Mouse (Mus musculus) intestine, postnatal 0 days (tissue): ENCODE measurements around the gene Dync1i1. TPM values are rescaled to one million over a fixed set of nuclear protein-coding genes. Genes with fewer than 3 reads are reported as not detected.
A peak's percentile ranks its signal among the peaks of the same experiment; 100 is the strongest.
"Not testable (repeated sequence)": the region's sequence is repeated elsewhere in the genome, so short reads cannot be mapped to it uniquely, and the experiment has no call there.

Source experiments
- ATAC-seq: fragments of 200-750 bp; cut with Nextera tagmentation; 2 replicates; pipeline ENCODE4 v1.8.0; 2017; ENCODE audit warnings: mild to moderate bottlenecking, moderate TSS enrichment, moderate library complexity
- H3K27ac ChIP-seq: fragments of 300-500 bp; sonication (generic); 2 replicates; pipeline ENCODE4 v1.5.1; 2014; ENCODE audit warnings: mild to moderate bottlenecking, low read depth, low read length, moderate library complexity
- H3K27me3 ChIP-seq: fragments of 300-500 bp; sonication (generic); replicated peaks from 2 replicates; pipeline ENCODE4 v1.6.1; 2014; ENCODE audit warnings: low read length, mixed read lengths; ENCODE audit not compliant: control insufficient read depth, insufficient read depth
- H3K36me3 ChIP-seq: fragments of 300-500 bp; sonication (generic); 2 replicates; pipeline ENCODE4 v1.6.1; 2014; ENCODE audit warnings: mild to moderate bottlenecking, moderate library complexity; ENCODE audit not compliant: control insufficient read depth, insufficient read depth
- H3K4me1 ChIP-seq: fragments of 300-500 bp; sonication (generic); replicated peaks from 2 replicates; pipeline ENCODE4 v1.6.1; 2014; ENCODE audit warnings: antibody characterized with exemption, low read length, mixed read lengths; ENCODE audit not compliant: control insufficient read depth, insufficient read depth
- H3K4me2 ChIP-seq: fragments of 300-500 bp; sonication (generic); replicated peaks from 2 replicates; pipeline ENCODE4 v1.6.1; 2014; ENCODE audit warnings: low read depth, mild to moderate bottlenecking, moderate library complexity
- H3K4me3 ChIP-seq: fragments of 300-500 bp; sonication (generic); 2 replicates; pipeline ENCODE4 v1.5.1; 2014; ENCODE audit warnings: low read depth, low read length
- H3K9ac ChIP-seq: fragments of 300-500 bp; sonication (generic); 2 replicates; pipeline ENCODE4 v1.6.1; 2014; ENCODE audit warnings: mild to moderate bottlenecking, low read depth, low read length
- H3K9me3 ChIP-seq: fragments of 300-500 bp; sonication (generic); 2 replicates; pipeline ENCODE4 v1.6.1; 2016; ENCODE audit warnings: mixed run types; ENCODE audit not compliant: control insufficient read depth
- CTCF ChIP-seq: sonication (generic); IDR thresholded peaks from 2 replicates; pipeline ENCODE4 v1.5.1; 2016; ENCODE audit warnings: low read depth, mild to moderate bottlenecking, control low read depth, antibody characterized with exemption, moderate library complexity
- WGBS: fragments of 180-500 bp; shearing (Covaris S2); extraction: QIAGEN DNeasy Blood & Tissue Kit; methylation state at CpG from one replicate; pipeline ENCODE4 v1.1.7; 2014; 5-methylcytosine and 5-hydroxymethylcytosine counted together
- polyA plus RNA-seq: library from polyadenylated mRNA; unstranded; fragments of >200 nt; fragmentation: Nextera tagmentation; extraction: Ambion mirVana; gene quantifications from 2 replicates; pipeline ENCODE4 v1.2.1, GENCODE M21; 2015

Dync1i1 gene
- polyA plus RNA-seq: 0.46 and 0.53 TPM in 2 replicates

- H3K9me3 ChIP-seq: no peaks in the 10 kb centered on the region
- H3K36me3 ChIP-seq: no peaks in the 10 kb centered on the region
- WGBS: 2% methylated on average over 32 of the region's 40 CpGs
- H3K27ac ChIP-seq: no peak within 1 kb of the TSS
- TF ChIP-seq CTCF: no peak
- 0 out of 2 replicates have a peak, but pooled peaks cover 7% of the 10 kb centered on the region for H3K4me1 ChIP-seq
- H3K4me3 ChIP-seq: peak within 1 kb of the TSS; percentile 40
- peaks cover 11% of the 10 kb centered on the region; the same call in 1 of the 2 replicates for H3K27me3 ChIP-seq
- peak within 1 kb of the TSS; percentile 77 for H3K4me2 ChIP-seq
- no peak within 1 kb of the TSS for H3K9ac ChIP-seq
- peak; percentile 68 for ATAC-seq
These were observed at the start of gene Dync1i1 for GRCm38 (mm10) chr6:5725611-5726236. TSS of gene Dync1i1 (plus strand) at chr6:5725639.

- WGBS: 86% methylated on average over 3 of the region's 3 CpGs
- no peaks in the 10 kb centered on the region for H3K9me3 ChIP-seq
- no peaks in the 10 kb centered on the region for H3K36me3 ChIP-seq
- H3K27ac ChIP-seq: no peak overlapping the region
- no peaks in the 10 kb centered on the region for H3K27me3 ChIP-seq
- H3K4me2 ChIP-seq: no peak overlapping the region
- no peaks in the 10 kb centered on the region for H3K4me1 ChIP-seq
- no peak overlapping the region for H3K9ac ChIP-seq
- H3K4me3 ChIP-seq: no peak overlapping the region
- ATAC-seq: no peak
- TF ChIP-seq CTCF: no peak
These were observed 45.7 kb upstream of the Dync1i1 start for GRCm38 (mm10) chr6:5679738-5680137.

DNA sequence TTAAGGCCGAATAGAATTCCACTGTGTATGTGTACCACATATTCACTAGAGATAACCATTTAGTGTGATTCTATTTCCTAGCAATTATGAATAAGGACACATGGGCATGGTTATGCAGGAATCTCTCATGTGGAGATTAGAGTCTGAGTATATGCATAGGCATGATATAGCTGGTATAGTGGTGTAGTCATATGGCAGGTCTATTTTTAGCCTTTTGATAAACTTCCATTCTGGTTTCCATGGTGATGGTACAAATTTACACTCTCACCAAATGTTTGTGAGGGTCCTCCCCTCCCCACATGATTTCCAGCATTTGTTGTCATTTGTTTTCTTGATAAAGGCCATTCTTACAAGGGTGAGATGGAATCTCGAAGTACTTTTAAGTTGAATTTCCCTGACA, 23.6 kb upstream of the Dync1i1 start:
- Histone ChIP-seq H3K27me3 (no peaks in the 10 kb centered on the region), H3K9ac (no peak overlapping the region), H3K9me3 (no peaks in the 10 kb centered on the region), H3K4me3 (no peak overlapping the region), H3K4me2 (no peak overlapping the region), H3K4me1 (no peaks in the 10 kb centered on the region), H3K27ac (no peak overlapping the region), H3K36me3 (no peaks in the 10 kb centered on the region)
- no peak for TF ChIP-seq CTCF
- no peak for ATAC-seq
- WGBS: 86% methylated on average over 2 of the region's 2 CpGs

DNA sequence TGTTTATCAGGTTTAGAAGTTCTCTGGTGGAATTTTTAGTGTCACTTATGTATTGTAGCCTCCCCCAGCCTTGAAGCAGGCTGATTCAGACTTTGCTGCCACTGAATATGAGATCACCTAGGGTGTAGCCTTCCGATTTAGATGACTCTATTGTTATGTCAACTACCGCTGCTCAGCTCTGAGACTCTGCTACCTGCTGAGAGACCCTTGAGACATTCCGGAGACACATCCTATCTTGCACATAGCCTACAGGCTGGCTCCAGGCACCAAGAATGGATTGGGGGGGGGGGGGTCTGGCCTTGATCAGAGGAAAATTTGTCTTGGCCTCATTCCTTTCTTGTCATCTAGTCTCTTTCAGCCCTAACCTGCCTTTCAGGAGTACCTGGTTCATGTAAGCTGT, 17.5 kb upstream of the Dync1i1 start:
- H3K9me3 ChIP-seq, H3K36me3 ChIP-seq, ATAC-seq, H3K4me3 ChIP-seq, H3K4me1 ChIP-seq, H3K4me2 ChIP-seq, H3K9ac ChIP-seq, H3K27ac ChIP-seq, H3K27me3 ChIP-seq: not testable (repeated sequence)
- 71% methylated on average over 3 of the region's 3 CpGs for WGBS

GRCm38 (mm10) chr6:5710063-5710605, 15.3 kb upstream of the Dync1i1 start:
- no peak for TF ChIP-seq CTCF
- no peak for ATAC-seq
- WGBS: 64% methylated on average over 3 of the region's 3 CpGs

GRCm38 (mm10) chr6:5712620-5713019, 12.8 kb upstream of the Dync1i1 start:
- Histone ChIP-seq H3K9me3 (no peaks in the 10 kb centered on the region), H3K9ac (no peak overlapping the region), H3K4me3 (no peak overlapping the region), H3K4me1 (no peaks in the 10 kb centered on the region), H3K36me3 (no peaks in the 10 kb centered on the region), H3K27ac (no peak overlapping the region), H3K27me3 (no peaks in the 10 kb centered on the region), H3K4me2 (no peak overlapping the region)
- ATAC-seq: no peak
- WGBS: 81% methylated on average over 3 of the region's 3 CpGs
- no peak for TF ChIP-seq CTCF

More at GRCm38 (mm10) chr6:5710063-5710605, 15.3 kb upstream of the Dync1i1 start:
- Histone ChIP-seq H3K4me3 (no peak overlapping the region), H3K36me3 (no peaks in the 10 kb centered on the region), H3K4me1 (no peaks in the 10 kb centered on the region), H3K9me3 (no peaks in the 10 kb centered on the region), H3K27ac (no peak overlapping the region), H3K9ac (no peak overlapping the region), H3K27me3 (no peaks in the 10 kb centered on the region), H3K4me2 (no peak overlapping the region)
